Mouse (Mus musculus) kidney, adult 18-20 months (tissue): ENCODE data around the gene Trpc1.

Experiments
- DNase-seq: peaks from one replicate; pipeline ENCODE4 v3.0.0; 2021

The Trpc1 gene

DNA sequence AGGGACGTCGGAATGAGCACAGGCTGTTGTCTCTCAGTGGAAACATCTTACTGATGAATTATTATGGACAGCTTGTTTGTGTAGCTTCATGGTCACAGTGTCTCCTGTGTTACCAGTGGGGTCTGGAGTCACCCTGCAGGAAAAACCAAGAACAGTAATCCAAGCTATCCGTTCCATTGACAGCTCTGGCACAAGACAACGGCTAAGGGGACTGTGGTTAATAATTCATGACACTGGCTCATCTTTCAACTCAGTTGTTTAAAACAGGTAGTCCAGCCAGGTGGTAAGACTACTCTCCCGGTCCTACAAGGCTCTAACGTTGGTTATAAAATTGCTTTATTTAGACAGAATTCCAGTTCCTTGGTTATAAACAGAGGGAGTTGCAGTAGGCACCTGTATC lies 53.6 kb downstream of the Trpc1 start:
- peak; percentile 36 for DNase-seq

DNA sequence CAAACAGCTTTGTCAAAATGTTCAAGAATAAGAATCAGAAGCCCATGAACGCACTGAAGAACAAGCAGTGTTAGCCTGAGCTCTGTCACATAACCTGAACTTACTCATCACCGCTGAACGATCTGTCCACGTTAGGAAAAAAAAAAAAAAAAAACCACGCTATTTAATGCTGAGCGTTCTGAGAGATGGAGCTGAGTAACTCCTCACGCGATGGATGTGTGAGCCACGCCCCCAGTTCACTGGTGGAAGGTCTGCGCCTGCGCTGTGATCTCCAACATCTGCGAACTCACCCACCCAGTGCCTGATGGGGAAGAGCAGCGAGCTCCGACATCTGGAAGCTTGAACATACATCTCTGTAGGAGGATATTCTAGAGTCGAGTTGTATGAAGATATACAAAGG lies 55.2 kb downstream of the Trpc1 start:
- DNase-seq: no peak

DNA sequence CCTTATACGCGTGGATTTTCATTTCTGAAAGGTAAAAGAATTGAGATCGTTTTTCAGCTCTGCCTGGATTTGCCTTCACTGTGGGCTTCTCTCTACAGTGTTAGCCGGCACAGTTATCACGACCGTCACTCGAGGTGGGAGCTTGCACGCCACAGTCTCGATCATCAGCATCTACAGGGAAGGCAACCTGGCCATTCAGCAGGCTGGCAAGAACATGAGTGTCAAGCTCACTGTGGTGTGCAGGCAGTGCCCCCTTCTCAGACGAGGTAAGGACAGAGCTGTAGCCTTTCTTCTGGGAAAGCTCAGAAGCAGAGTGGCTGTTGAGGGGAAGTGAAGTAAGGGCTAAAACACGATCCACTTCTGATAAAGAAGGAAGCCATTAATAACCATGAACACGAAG lies 55.6 kb downstream of the Trpc1 start:
- no peak for DNase-seq

DNA sequence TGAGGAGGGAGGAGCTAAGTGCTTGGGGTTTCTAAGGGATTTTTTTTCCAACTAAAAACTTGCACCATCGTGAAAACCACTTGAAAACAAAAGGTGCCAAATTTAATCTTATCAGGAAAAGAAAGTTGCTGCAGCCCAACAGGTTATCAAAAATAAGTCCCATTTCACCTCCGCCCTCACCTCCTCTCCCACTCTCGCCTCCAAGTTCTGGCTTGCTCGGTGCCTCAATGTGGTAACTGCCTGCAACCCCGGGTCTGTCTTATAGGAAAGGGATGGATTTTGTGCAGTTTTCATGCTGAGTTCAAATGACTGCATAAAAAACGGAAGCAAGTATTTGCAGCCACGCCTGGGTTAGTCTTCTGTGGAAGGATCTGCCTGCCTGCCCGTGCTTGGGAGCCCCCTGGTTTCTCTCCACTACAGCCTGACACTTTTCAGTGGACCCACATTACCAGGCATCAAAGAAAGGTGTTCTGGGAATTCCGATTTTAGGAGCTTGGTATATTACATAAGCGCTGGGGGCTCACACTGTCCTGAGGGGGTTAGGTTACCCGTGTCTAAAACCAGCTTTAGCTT lies 56.6 kb downstream of the Trpc1 start:
- DNase-seq: peak; percentile 34

DNA sequence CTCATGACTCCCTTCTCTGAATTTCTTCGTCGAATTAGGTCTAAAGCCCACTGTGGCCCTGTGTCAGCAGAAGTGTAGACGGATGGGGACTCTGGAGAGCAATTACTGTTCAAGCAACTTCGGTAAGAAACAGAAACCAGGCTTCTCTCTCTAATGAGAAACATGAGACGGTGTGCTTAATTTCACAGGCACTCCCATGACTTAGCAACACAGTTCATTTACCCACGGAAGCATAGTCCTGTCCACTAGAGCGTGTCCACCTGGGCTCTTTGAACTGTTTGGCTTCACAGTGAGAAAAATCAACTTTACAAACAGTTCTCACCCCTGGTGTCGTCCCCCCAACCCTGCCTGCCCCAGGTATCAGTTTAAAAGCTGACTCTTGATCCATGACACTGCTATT lies 57.4 kb downstream of the Trpc1 start:
- peak; percentile 58 for DNase-seq

DNA sequence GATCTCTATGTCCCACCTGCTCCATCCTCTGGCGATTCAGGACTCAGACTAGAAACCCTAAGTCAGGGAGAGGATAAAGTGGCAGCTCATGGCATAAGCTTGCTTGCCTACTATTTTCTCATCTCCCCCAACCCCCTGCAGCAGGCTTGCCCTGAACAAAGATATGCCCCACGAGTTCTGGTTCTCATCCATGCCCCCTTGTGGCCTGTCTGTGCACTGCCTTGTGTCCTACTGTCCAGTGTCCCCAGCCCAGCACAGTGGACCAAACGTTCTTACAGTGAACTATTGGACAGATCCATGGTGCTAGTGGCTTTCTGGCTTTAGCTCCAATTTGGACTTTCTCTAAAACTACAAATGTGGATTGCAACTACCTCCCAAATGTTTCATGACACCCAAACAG lies 62.1 kb downstream of the Trpc1 start:
- DNase-seq: peak; percentile 47

DNA sequence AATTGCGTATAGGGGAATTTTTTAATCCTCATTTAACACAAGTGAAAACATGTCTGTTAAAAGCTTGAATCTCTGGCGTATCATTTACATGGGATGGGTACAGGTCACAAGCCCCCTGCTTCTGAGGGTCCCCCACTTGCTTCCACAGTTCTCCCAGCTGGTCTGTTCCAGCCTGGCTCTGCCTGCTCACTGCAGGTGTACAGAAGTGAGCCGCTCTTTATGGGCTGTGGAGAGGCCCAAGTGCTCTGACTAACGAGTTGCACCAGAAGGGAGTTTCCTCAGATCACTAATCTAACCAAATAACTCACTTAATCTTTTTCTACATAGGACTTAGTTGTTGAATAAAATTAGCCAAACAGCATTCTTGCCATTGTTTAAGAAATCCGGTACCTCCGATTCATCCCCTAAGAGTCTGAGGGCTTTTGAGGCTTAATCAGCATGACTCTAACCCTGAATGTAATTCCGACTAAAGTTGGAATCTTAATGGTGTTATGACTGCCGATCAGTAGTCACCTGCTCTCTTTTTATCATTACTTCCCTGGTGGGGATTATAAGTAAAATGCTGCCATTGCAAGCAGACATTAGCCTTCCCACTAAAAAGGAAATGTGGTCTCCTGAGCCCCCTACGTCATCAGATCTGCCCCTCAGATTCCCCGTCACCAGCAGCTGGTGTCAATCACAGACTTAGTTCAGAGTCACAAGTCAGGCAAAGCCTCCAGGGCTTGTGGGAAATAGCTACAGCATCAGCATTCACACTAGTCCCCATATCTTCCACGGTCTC lies 64.3 kb downstream of the Trpc1 start:
- DNase-seq: no peak

DNA sequence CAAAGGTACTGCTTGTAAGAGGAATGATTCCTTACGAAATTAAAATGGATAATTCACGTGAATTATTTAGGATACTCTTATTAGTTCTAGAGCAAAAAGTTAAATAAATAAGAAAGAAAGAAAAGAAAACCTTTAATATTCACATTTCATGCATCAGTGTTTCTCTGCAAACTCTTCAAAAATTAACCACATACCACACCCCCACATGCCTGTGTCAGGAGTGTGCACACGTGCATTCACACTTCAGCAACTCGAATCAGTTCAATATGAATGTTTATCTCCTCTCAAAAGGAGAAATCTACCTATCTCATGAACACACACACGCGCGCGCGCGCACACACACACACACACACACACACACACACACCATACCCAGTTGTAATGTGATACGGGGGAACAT lies 69.5 kb downstream of the Trpc1 start:
- no peak for DNase-seq

DNA sequence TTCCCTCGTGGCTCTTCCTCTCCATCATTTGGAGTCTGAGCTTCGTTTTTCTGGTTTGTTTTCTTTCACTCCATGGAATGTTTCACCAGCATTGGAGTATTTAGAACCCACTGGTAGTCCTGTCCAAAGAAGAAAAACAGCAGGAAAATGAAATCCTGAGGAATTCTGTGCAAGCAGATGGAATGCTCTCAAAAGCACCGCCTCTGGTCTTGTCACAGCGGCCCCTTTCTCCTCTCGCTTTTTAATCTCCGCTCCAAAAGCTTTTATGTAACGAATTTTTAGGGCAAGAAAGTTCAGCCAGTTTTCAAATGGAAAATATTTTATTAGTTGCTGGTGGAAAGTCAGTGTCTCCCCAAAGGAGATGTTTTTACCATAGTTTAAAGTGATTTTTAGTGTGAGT lies 70.2 kb downstream of the Trpc1 start:
- DNase-seq: no peak

DNA sequence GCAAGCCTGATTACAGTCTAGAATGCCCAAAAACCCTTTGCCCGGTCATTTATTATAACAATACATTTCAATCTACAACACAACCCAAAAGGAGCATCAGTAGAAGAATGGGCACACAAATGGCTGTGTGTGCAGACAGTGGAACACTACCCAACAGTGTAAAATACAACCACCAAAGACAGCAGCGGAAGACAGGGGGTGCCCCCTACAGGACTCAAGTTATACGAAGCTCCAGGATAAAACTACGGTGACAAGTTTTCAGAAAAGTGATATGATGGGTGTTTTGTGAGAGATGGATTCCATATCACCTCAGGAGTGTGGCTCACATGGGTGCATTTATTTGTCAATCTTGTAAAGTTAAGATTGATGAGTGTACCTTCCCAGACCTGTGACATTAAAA lies 74.2 kb downstream of the Trpc1 start:
- DNase-seq: no peak

DNA sequence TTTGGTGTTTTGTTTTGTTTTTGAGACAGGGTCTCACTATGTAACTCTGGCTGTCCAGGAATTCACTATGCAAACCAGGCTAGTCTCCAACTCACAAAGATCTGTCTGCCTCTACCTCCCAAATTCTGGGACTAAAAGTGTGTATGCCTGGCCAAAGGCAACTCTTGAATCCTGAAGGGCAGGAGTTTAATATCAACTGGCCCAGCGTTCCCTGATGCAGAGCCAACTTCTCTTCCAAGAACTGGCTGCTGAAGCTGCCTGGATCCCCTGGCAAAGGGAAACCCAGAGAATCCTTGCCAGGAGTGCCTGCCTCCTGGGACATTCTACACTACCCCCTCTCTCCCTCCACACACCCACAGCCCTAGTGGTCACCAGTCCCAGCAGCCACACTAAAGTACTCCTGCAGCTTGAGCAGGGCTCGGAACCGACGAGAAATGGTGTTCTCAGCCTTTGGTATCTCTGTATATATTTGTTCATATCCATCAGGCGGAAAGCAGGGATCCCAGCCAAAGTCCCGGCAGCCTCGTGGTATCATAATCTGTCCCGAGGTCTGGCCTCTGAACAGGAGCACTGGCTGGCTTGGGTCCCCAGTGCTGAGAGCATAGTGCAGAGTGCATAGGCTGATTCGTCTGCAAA lies 75.0 kb downstream of the Trpc1 start:
- DNase-seq: peak; percentile 84

DNA sequence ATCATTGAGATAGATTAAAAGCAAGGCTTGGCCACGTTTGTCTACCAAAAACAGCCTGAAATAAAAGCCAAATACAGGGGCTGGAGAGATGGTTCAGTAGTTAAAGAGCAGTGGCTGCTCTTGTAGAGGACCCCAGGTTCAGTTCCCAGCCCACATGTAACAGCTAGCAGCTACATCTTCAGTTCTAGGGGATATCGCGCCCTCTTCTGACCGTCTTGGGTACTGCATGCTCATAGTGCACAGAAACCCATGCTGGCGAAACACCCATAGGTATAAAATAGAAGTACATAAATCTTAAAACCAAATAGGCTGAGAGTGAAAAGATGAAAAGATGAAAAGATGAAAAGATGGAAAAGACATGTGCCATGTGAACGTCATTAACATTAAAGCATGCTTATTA lies 77.4 kb downstream of the Trpc1 start:
- DNase-seq: no peak

DNA sequence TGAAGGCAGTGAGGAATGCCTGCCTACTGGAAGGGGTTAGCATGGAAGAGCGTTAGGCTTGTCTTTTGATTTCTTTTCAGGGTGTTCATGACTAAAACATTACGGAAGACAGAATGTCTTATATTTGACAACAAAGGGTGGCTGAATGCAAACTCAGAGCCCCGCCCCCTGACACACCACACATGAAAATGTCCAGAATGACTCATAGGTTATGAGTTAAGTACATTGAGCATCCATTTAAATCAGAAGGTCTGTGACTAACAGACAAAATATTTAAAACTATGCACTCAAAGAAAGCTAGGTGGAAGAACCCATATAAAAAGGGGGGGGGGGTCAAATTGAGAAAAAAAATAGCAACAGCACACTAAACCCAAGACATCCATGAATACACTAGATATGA lies 77.8 kb downstream of the Trpc1 start:
- no peak for DNase-seq

DNA sequence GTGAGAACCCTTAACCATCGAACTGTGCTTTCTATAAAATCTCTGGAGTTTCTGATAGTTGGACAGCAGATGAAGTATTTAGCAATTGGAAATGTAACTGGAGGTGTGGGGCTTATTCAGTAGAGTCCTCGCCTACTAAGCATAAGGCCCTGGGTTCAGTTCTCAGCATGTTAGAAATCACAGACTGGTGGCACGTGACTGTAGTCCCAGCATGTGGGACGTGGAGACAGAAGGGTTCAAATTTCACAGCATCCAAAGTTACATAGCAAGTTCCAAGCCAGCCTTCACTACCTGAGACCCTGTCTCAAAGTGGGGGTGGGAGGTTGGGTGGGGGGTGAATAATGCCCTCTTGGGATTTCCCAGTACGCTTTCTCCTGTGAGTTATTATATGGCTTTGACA lies 81.9 kb downstream of the Trpc1 start:
- no peak for DNase-seq

DNA sequence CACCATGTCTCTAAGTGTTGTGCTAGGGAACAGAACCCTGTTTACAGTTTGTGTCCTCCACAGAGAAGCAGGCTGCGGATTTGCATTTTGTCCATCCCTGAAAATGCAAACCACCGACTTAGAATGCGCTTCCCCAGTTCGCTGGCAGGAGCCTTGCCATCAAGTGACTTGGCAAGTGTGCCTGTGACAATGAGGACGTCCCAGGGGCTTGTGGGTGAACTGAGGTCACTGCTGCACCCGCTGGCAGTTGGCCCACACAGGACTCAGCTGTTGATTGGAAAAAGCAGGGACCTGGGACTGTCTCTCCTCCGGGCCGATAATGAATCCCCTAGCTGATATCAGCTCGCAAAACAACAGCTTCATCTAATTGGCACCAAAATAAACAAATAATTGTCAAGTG lies 82.3 kb downstream of the Trpc1 start:
- peak; percentile 50 for DNase-seq

DNA sequence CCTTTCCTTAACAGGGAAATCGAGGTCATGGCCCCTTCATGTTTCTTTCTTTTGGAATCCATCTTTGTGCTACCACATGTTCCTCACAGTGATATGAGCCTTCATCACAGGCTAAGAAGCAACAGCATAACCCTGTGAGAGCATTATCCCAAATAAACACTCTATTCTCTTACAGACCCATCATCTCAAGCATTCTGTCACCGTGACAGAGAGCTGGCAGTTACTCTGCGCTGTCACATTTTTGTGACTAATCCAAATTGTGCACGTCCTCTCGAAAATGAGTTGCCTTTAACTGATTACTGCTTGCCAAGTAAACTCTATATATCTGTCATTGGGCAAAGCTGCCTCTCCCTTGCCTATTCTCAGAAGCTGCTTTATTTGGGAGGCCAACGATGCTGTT lies 84.3 kb downstream of the Trpc1 start:
- no peak for DNase-seq

DNA sequence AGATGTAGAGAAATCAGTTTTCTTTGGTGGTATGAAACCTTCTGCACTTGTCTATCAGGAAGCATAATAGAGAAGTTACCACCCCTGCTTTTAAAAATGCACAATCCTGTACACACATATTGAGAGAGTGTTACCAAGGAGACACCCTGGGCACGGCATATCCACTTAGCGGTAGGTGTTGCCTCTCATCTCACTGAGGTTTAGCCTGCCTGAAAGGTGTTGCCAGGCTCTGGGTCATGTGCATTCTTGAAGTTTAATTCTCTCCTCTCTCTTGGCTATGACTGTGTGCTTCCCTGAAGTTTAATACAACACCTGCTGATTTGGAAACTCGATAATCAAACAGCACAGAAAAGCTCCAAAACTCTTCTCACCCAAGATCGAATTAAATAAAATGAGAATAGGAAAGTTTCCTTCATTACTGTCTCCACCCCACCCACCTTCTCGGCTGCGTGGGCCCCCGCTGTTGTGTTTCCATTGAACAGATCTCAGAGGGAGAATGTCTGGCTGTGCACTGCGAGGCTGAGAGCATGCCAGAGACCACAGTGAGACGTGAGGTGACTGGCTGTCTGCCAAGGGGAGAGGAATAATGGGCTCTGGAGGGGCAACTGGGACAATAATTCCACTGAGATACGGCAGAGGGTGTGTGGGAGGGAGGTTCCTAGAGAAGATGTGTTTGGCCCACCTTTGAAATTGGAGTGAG lies 85.7 kb downstream of the Trpc1 start:
- DNase-seq: no peak

DNA sequence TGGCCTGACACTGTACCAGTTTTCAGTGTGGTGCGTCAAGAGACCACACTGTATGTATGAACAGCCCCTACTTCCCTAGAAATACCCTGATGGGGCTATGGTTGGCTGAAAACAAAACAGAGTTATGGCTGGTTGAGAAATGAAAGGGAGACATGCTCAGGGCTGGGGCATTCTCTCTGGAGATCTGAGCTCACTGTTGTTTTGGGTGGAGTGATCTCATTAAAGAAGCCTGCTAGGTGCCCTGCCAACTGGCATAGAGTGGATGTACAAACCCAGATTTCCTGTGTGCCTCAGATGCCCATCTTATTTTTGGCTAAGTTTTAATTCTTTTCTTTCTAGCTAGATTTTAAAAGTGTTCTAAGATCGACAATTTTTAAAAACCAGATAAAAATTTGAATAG lies 92.2 kb downstream of the Trpc1 start:
- no peak for DNase-seq
